Mouse (Mus musculus): ENCODE results near the gene Fli1. TPM values are rescaled to one million over a fixed set of nuclear protein-coding genes. Genes with fewer than 3 reads are reported as not detected.

Gene Fli1
- polyA plus RNA-seq, 1 experiment from 2014 or later, result 27.3 TPM

DNA sequence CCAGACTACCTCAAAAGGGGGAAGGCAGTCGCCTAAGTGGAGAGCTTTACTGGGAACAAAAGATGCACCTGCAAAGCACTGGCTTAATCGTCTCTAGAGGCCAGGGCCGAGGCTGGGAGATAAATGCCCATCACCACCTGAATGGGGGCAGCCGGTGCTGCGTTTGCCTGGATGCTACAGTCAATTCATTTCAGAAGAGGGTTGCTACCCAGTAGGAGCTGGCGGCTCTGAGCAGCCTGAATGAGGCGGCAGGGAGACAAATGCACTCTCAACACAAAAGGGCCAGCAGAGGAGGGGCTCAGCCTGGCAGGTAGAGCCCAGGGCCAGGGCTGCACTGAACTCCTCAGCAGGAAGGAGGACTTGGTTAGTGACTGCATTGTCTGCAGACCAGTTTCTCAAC is 92.5 kb downstream of the Fli1 start:
- no peak overlapping the region for H3K27ac ChIP-seq (ENCODE audit: low read depth, low read length)

DNA sequence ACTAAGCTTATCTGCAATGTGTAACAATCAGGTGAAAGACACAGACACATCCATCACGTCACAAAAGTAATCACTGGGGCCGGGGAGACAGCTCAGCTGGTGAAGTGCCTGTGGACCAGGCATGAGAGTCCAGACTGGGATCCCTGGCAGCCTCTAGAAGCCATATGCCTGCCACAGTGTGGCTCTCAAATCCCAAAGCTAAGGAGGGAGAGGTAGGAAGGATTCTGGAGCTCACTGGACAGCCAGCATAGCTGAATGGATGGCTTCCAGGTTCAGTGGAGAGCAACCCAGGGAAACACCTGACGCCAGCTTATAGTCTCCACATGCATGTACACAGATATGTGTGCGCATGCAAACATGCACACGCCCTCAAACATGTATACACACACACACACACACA is 93.9 kb downstream of the Fli1 start:
- no peak for ATAC-seq (ENCODE audit: low FRiP score, low TSS enrichment)
- Histone ChIP-seq H3K4me3 (ENCODE audit: low read length) (no peak overlapping the region), H3K9ac (ENCODE audit: low read depth, low read length) (no peak overlapping the region), H3K27me3 (ENCODE audit: control insufficient read depth, insufficient read depth, low read length) (no peaks in the 10 kb centered on the region), H3K4me2 (replicated peaks; ENCODE audit: low read depth, low read length) (no peak overlapping the region), H3K4me1 (ENCODE audit: control insufficient read depth, insufficient read depth, low read length) (no peaks in the 10 kb centered on the region), H3K27ac (ENCODE audit: low read depth, low read length) (no peak overlapping the region), H3K9me3 (ENCODE audit: control insufficient read depth, low read length) (no peaks in the 10 kb centered on the region), H3K36me3 (ENCODE audit: control insufficient read depth, insufficient read depth, low read length) (no peaks in the 10 kb centered on the region; the same call in 1 of the 2 replicates)
- WGBS, result 88% methylated on average over 5 of the region's 5 CpGs

More for the DNA sequence above, 92.5 kb downstream of the Fli1 start:
- Histone ChIP-seq H3K36me3 (ENCODE audit: control insufficient read depth, insufficient read depth, low read length) (no peaks in the 10 kb centered on the region; the same call in 1 of the 2 replicates), H3K9ac (ENCODE audit: low read depth, low read length) (no peak overlapping the region), H3K4me2 (replicated peaks; ENCODE audit: low read depth, low read length) (no peak overlapping the region), H3K27me3 (ENCODE audit: control insufficient read depth, insufficient read depth, low read length) (no peaks in the 10 kb centered on the region), H3K4me3 (ENCODE audit: low read length) (no peak overlapping the region), H3K4me1 (ENCODE audit: control insufficient read depth, insufficient read depth, low read length) (no peaks in the 10 kb centered on the region), H3K9me3 (ENCODE audit: control insufficient read depth, low read length) (no peaks in the 10 kb centered on the region)
- no peak for ATAC-seq (ENCODE audit: low FRiP score, low TSS enrichment)
- WGBS, result 26% methylated on average over 7 of the region's 7 CpGs

GRCm38 (mm10) chr9:32445789-32446188 is 96.9 kb downstream of the Fli1 start:
- ATAC-seq (ENCODE audit: low FRiP score, low TSS enrichment), result no peak
- 56% methylated on average over 3 of the region's 3 CpGs for WGBS
- Histone ChIP-seq H3K4me3 (ENCODE audit: low read length) (no peak overlapping the region), H3K9ac (ENCODE audit: low read depth, low read length) (no peak overlapping the region), H3K27ac (ENCODE audit: low read depth, low read length) (no peak overlapping the region), H3K4me2 (replicated peaks; ENCODE audit: low read depth, low read length) (no peak overlapping the region), H3K27me3 (ENCODE audit: control insufficient read depth, insufficient read depth, low read length) (no peaks in the 10 kb centered on the region), H3K9me3 (ENCODE audit: control insufficient read depth, low read length) (no peaks in the 10 kb centered on the region), H3K4me1 (ENCODE audit: control insufficient read depth, insufficient read depth, low read length) (no peaks in the 10 kb centered on the region), H3K36me3 (ENCODE audit: control insufficient read depth, insufficient read depth, low read length) (no peaks in the 10 kb centered on the region; the same call in 1 of the 2 replicates)

DNA sequence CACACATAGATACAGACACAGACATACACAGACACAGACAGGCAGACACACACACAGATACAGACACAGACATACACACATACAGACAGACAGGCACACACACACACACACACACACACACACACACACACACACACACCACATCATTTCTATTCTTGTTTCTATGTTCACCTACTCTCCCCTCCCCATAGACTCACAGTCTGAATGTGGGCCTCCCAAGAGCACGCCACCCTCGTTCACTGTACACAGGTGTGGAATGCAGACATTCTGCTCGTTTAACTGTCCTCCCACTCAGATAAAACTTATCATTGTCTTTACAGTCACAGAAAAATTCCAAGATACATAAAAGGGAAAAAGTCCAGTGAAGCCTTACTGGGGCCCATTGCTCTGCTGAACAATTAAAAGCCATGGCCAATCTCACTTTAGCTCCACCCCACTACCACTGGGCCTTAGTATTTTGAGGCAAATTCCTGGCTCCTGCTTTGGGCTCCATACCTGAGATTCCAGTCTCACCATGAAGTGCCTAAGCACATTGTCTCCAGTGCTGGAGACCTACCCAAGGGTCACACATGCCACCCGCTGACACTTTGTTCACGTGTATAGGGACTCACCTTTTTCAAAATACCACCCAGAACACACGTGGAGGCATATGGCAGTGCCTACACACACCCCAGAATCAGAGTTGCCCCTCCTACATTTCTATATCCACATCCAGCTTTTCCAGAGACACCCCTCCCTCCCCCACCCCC is 98.0 kb downstream of the Fli1 start:
- no peak overlapping the region for H3K4me2 ChIP-seq (replicated peaks; ENCODE audit: low read depth, low read length)
- 79% methylated on average over 6 of the region's 6 CpGs for WGBS
- H3K9me3 ChIP-seq (ENCODE audit: control insufficient read depth, low read length), result no peaks in the 10 kb centered on the region
- no peaks in the 10 kb centered on the region for H3K27me3 ChIP-seq (ENCODE audit: control insufficient read depth, insufficient read depth, low read length)
- H3K4me3 ChIP-seq (ENCODE audit: low read length), result no peak overlapping the region
- ATAC-seq (ENCODE audit: low FRiP score, low TSS enrichment), result no peak
- no peak overlapping the region for H3K27ac ChIP-seq (ENCODE audit: low read depth, low read length)
- no peak overlapping the region for H3K9ac ChIP-seq (ENCODE audit: low read depth, low read length)
- no peaks in the 10 kb centered on the region for H3K4me1 ChIP-seq (ENCODE audit: control insufficient read depth, insufficient read depth, low read length)
- H3K36me3 ChIP-seq (ENCODE audit: control insufficient read depth, insufficient read depth, low read length), result no peaks in the 10 kb centered on the region; the same call in 1 of the 2 replicates

DNA sequence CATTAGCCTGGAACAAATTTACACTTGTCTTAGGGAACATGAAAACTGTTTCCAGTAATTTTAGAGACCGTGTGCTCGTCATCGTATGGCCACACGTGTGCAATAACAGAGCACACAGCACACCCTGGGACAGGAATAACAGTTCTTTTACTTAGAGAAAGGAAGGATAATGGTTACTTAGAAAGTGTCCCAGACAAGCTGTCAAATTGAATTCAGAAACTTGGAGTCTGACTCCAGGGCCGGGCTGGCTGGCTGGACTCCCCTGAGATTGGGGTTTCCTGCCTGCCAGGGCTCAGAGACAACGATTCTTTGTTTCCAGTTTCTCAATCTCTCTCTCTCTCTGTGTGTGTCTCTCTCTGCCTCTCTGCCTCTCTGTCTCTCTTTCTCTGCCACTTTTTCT is 98.8 kb downstream of the Fli1 start:
- Histone ChIP-seq H3K27me3 (ENCODE audit: control insufficient read depth, insufficient read depth, low read length) (no peaks in the 10 kb centered on the region), H3K9ac (ENCODE audit: low read depth, low read length) (no peak overlapping the region), H3K36me3 (ENCODE audit: control insufficient read depth, insufficient read depth, low read length) (no peaks in the 10 kb centered on the region; the same call in 1 of the 2 replicates), H3K9me3 (ENCODE audit: control insufficient read depth, low read length) (no peaks in the 10 kb centered on the region), H3K4me2 (replicated peaks; ENCODE audit: low read depth, low read length) (no peak overlapping the region), H3K27ac (ENCODE audit: low read depth, low read length) (no peak overlapping the region), H3K4me1 (ENCODE audit: control insufficient read depth, insufficient read depth, low read length) (no peaks in the 10 kb centered on the region), H3K4me3 (ENCODE audit: low read length) (no peak overlapping the region)
- no peak for ATAC-seq (ENCODE audit: low FRiP score, low TSS enrichment)
- WGBS, result 59% methylated on average over 6 of the region's 6 CpGs

DNA sequence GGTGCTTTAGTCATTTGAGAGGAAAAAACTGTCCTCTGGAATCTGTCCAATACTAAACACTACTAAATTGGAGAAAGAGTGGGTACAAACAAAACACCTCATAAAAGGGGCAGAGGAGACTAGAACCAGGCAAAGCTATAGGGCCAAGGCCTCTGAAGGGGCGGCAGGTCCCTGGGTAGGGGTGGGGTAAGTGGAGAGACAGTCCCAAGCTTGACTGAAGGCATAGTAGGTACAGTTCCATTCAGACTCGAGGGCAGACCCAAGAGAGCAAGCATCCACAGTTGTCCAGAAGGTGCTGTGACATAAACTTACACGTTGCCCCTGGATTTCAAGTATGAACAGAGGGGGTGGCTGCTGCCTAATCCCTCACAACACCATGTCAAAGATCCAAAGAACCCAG is 99.5 kb downstream of the Fli1 start:
- no peak for ATAC-seq (ENCODE audit: low FRiP score, low TSS enrichment)
- Histone ChIP-seq H3K27me3 (ENCODE audit: control insufficient read depth, insufficient read depth, low read length) (no peaks in the 10 kb centered on the region), H3K4me3 (ENCODE audit: low read length) (no peak overlapping the region), H3K9ac (ENCODE audit: low read depth, low read length) (no peak overlapping the region), H3K9me3 (ENCODE audit: control insufficient read depth, low read length) (no peaks in the 10 kb centered on the region), H3K4me1 (ENCODE audit: control insufficient read depth, insufficient read depth, low read length) (no peaks in the 10 kb centered on the region), H3K27ac (ENCODE audit: low read depth, low read length) (no peak overlapping the region), H3K4me2 (replicated peaks; ENCODE audit: low read depth, low read length) (no peak overlapping the region), H3K36me3 (ENCODE audit: control insufficient read depth, insufficient read depth, low read length) (no peaks in the 10 kb centered on the region; the same call in 1 of the 2 replicates)
- WGBS, result 87% methylated on average over 3 of the region's 3 CpGs

GRCm38 (mm10) chr9:32434241-32435213 is 108.1 kb downstream of the Fli1 start:
- Histone ChIP-seq H3K27ac (ENCODE audit: low read depth, low read length) (no peak overlapping the region), H3K36me3 (ENCODE audit: control insufficient read depth, insufficient read depth, low read length) (no peaks in the 10 kb centered on the region), H3K9me3 (ENCODE audit: control insufficient read depth, low read length) (no peaks in the 10 kb centered on the region), H3K4me3 (ENCODE audit: low read length) (no peak overlapping the region), H3K9ac (ENCODE audit: low read depth, low read length) (no peak overlapping the region), H3K4me2 (replicated peaks; ENCODE audit: low read depth, low read length) (no peak overlapping the region), H3K27me3 (ENCODE audit: control insufficient read depth, insufficient read depth, low read length) (no peaks in the 10 kb centered on the region), H3K4me1 (ENCODE audit: control insufficient read depth, insufficient read depth, low read length) (no peaks in the 10 kb centered on the region)
- ATAC-seq (ENCODE audit: low FRiP score, low TSS enrichment), result no peak
- 80% methylated on average over 19 of the region's 19 CpGs for WGBS

DNA sequence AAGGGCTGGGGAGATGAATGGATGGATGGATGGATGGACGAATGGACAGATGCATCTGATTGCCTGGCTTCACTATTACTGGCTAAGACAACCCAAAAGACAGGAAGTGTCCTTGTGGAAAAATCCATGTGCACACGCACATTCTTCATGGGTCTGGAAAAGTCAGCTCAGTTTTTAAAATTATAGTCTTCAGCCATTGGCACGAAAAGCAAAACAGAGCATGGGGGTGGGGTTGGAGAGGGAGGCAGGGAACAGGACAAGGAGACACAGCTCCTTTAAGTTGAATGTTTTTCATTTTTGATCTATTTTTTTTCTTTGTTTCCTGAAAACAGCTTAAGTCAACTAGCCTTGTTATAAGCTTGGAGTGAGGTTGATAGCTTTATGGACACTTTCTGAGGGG is 111.6 kb downstream of the Fli1 start:
- H3K36me3 ChIP-seq (ENCODE audit: control insufficient read depth, insufficient read depth, low read length), result no peaks in the 10 kb centered on the region; the same call in 1 of the 2 replicates
- H3K9ac ChIP-seq (ENCODE audit: low read depth, low read length), result no peak overlapping the region
- H3K4me3 ChIP-seq (ENCODE audit: low read length), result no peak overlapping the region
- H3K27ac ChIP-seq (ENCODE audit: low read depth, low read length), result no peak overlapping the region
- H3K4me1 ChIP-seq (ENCODE audit: control insufficient read depth, insufficient read depth, low read length), result no peaks in the 10 kb centered on the region
- H3K4me2 ChIP-seq (replicated peaks; ENCODE audit: low read depth, low read length), result no peak overlapping the region
- ATAC-seq (ENCODE audit: low FRiP score, low TSS enrichment), result no peak
- no peaks in the 10 kb centered on the region for H3K9me3 ChIP-seq (ENCODE audit: control insufficient read depth, low read length)
- no peaks in the 10 kb centered on the region for H3K27me3 ChIP-seq (ENCODE audit: control insufficient read depth, insufficient read depth, low read length)
- 70% methylated on average over 3 of the region's 3 CpGs for WGBS

GRCm38 (mm10) chr9:32425321-32425720 is 117.3 kb downstream of the Fli1 start:
- Histone ChIP-seq H3K4me2 (replicated peaks; ENCODE audit: low read depth, low read length) (no peak overlapping the region), H3K27ac (ENCODE audit: low read depth, low read length) (no peak overlapping the region), H3K4me1 (ENCODE audit: control insufficient read depth, insufficient read depth, low read length) (no peaks in the 10 kb centered on the region), H3K27me3 (ENCODE audit: control insufficient read depth, insufficient read depth, low read length) (no peaks in the 10 kb centered on the region), H3K36me3 (ENCODE audit: control insufficient read depth, insufficient read depth, low read length) (peaks cover 10% of the 10 kb centered on the region; the same call in 1 of the 2 replicates), H3K4me3 (ENCODE audit: low read length) (no peak overlapping the region), H3K9me3 (ENCODE audit: control insufficient read depth, low read length) (no peaks in the 10 kb centered on the region), H3K9ac (ENCODE audit: low read depth, low read length) (no peak overlapping the region)
- ATAC-seq (ENCODE audit: low FRiP score, low TSS enrichment), result no peak
- 69% methylated on average over 7 of the region's 7 CpGs for WGBS

Data from kidney, embryonic 14.5 days (tissue).